7 mouse cellular contexts compared by ENCODE assay signal in genomic region chr19:10525106-10525901, GRCm38 (mm10). TPM values are rescaled to one million over a fixed set of nuclear protein-coding genes. Genes with fewer than 3 reads are reported as not detected.
A peak's percentile ranks its signal among the peaks of the same experiment; 100 is the strongest.
DNase-seq lines count a peak whose midpoint lies in the region; ATAC-seq lines count a peak whose summit lies in the region.

Cpsf7 (plus strand) TSS chr19:10525266.

- no peaks in the 10 kb centered on the region for H3K27me3 ChIP-seq in intestine, embryonic 15.5 days (replicated peaks)
- H3K27me3 ChIP-seq in midbrain, embryonic 10.5 days (ENCODE audit: low read depth, poor library complexity, severe bottlenecking): no peaks in the 10 kb centered on the region

- WGBS in intestine, embryonic 15.5 days: under 1% methylated on average over 77 of the region's 93 CpGs
- under 1% methylated on average over 93 of the region's 93 CpGs for WGBS in midbrain, embryonic 10.5 days

- H3K27ac ChIP-seq in intestine, embryonic 15.5 days: peak within 1 kb of the TSS; percentile 99
- peak within 1 kb of the TSS; percentile 100 for H3K27ac ChIP-seq in midbrain, embryonic 10.5 days (replicated peaks)

- H3K9ac ChIP-seq in intestine, embryonic 15.5 days: peak within 1 kb of the TSS; percentile 100

- peak within 1 kb of the TSS; percentile 98 for H3K4me3 ChIP-seq in intestine, embryonic 15.5 days (replicated peaks)
- peak within 1 kb of the TSS; percentile 98 for H3K4me3 ChIP-seq in midbrain, embryonic 10.5 days

- H3K4me1 ChIP-seq in intestine, embryonic 15.5 days (replicated peaks): peaks cover 10% of the 10 kb centered on the region
- peaks cover 36% of the 10 kb centered on the region for H3K4me1 ChIP-seq in midbrain, embryonic 10.5 days

- peaks cover 11% of the 10 kb centered on the region; the same call in 1 of the 2 replicates for H3K36me3 ChIP-seq in intestine, embryonic 15.5 days
- peaks cover 37% of the 10 kb centered on the region for H3K36me3 ChIP-seq in midbrain, embryonic 10.5 days

- intact Hi-C loops in gastrocnemius, postnatal 36 days (cut with DNase I): no loop called here
- intact Hi-C loops in left cerebral cortex, postnatal 25 days (cut with DNase I): no loop called here

- ATAC-seq in intestine, embryonic 15.5 days: peak; percentile 98

- H3K4me2 ChIP-seq in intestine, embryonic 15.5 days (replicated peaks): peak within 1 kb of the TSS; percentile 72

- no peaks in the 10 kb centered on the region for H3K9me3 ChIP-seq in intestine, embryonic 15.5 days
- H3K9me3 ChIP-seq in midbrain, embryonic 10.5 days (replicated peaks): no peaks in the 10 kb centered on the region

- DNase-seq in adrenal gland, adult 2 months: peak; percentile 94
- DNase-seq in embryo, embryonic 11.5 days (ENCODE audit: low read depth, low spot score): peak; percentile 89
- peak; percentile 85 to 88 for DNase-seq in gastrocnemius, postnatal 36 days
- peak; percentile 88 to 94 for DNase-seq in left cerebral cortex, postnatal 25 days (ENCODE audit: low spot score in 2 of 2)
- DNase-seq in midbrain, embryonic 10.5 days (ENCODE audit: low spot score): peak; percentile 94
- DNase-seq in right cerebral cortex, postnatal 4 days: peak; percentile 90

RNA-seq across cellular contexts. Expression of gene Cpsf7, which starts in this region (rescaled TPM):
- total RNA-seq in adrenal gland, adult 2 months (2021): 10 to 100 TPM; 42.1 to 51.1 TPM
- 25.5 and 34.2 TPM in 2 replicates for polyA plus RNA-seq in adrenal gland, adult 2 months (2012; rRNA removed)
- 10 to 100 TPM; 15.7 to 19.1 TPM for total RNA-seq in gastrocnemius, postnatal 36 days (2021)
- 30.8 and 36.3 TPM in 2 replicates for polyA plus RNA-seq in intestine, embryonic 15.5 days (2015; fragmentation: Nextera tagmentation; extraction: Ambion mirVana)
- 10 to 100 TPM; 68.8 to 73.5 TPM for total RNA-seq in left cerebral cortex, postnatal 25 days (2021)
- 57.9 and 63.2 TPM in 2 replicates for polyA plus RNA-seq in midbrain, embryonic 10.5 days (2016; fragmentation: Nextera tagmentation; extraction: Ambion mirVana)

Comparison
In these comparisons a context has a peak if more than half of its experiments do, and no peak if none do; other contexts are left out.
1. Peak in every context shown above with its lines: DNase-seq, ATAC-seq, H3K4me3 ChIP-seq and H3K27ac ChIP-seq.